Mouse (Mus musculus) urinary bladder, postnatal 0 days (tissue): Measurements from ENCODE around the gene Defb23. TPM values are rescaled to one million over a fixed set of nuclear protein-coding genes. Genes with fewer than 3 reads are reported as not detected.

Source experiments
- polyA plus RNA-seq: library from polyadenylated mRNA; unstranded; fragments of >200 nt; fragmentation: Nextera tagmentation; extraction: Ambion mirVana; gene quantifications from 2 replicates; pipeline ENCODE4 v1.2.1, GENCODE M21; 2015

Gene Defb23
- polyA plus RNA-seq = not detected in 2 replicates

GRCm38 (mm10) chr2:152464570-152465150 is at the start of gene Defb23:
Gene Defb23 (minus strand): TSS chr2:152464620.

GRCm38 (mm10) chr2:152511592-152511991 is 47.2 kb upstream of the Defb23 start, which contains the start of gene Defb26:
Gene Defb26 (minus strand): TSS chr2:152511692.

GRCm38 (mm10) chr2:152490038-152490437 is 25.6 kb upstream of the Defb23 start, which contains the start of gene Defb22:
Gene Defb22 (minus strand): TSS chr2:152490138.

GRCm38 (mm10) chr2:152476763-152477162 is 12.3 kb upstream of the Defb23 start, which contains the start of gene Defb20:
Gene Defb20 (plus strand): TSS chr2:152477063.

GRCm38 (mm10) chr2:152415287-152415686 is 49.1 kb downstream of the Defb23 start, which contains the start of gene 6820408C15Rik:
Gene 6820408C15Rik (plus strand): TSS chr2:152415587.

GRCm38 (mm10) chr2:152414591-152415165 is 49.7 kb downstream of the Defb23 start, which contains the start of gene Zcchc3:
Gene Zcchc3 (minus strand): TSS chr2:152415027.

Other genes starting within 250 kb of the Defb23 start
- gene Csnk2a1, start 237.8 kb downstream of the Defb23 start, polyA plus RNA-seq = 49.3 and 50.8 TPM in 2 replicates
- 27.5 and 29.0 TPM in 2 replicates for gene Tbc1d20, start 170.8 kb downstream of the Defb23 start, polyA plus RNA-seq
- 59.2 and 62.2 TPM in 2 replicates for gene Rbck1, start 132.0 kb downstream of the Defb23 start, polyA plus RNA-seq
- 2.9 and 3.7 TPM in 2 replicates for gene Trib3, start 120.6 kb downstream of the Defb23 start, polyA plus RNA-seq
- gene Nrsn2, start 88.0 kb downstream of the Defb23 start, polyA plus RNA-seq = not detected in 2 replicates
- 3.0 and 3.6 TPM in 2 replicates for gene Sox12, start 66.6 kb downstream of the Defb23 start, polyA plus RNA-seq
- 13.4 and 15.3 TPM in 2 replicates for gene Zcchc3, start 49.6 kb downstream of the Defb23 start, polyA plus RNA-seq
- gene 6820408C15Rik, start 49.0 kb downstream of the Defb23 start, polyA plus RNA-seq = 0.60 and 1.4 TPM in 2 replicates
- gene Defb20, start 12.4 kb upstream of the Defb23 start, polyA plus RNA-seq = not detected in 2 replicates
- gene Defb22, start 25.5 kb upstream of the Defb23 start, polyA plus RNA-seq = not detected in 2 replicates
- not detected in 2 replicates for gene Defb26, start 47.1 kb upstream of the Defb23 start, polyA plus RNA-seq
- not detected in 2 replicates for gene Defb28, start 53.6 kb upstream of the Defb23 start, polyA plus RNA-seq
- gene Defb29, start 75.5 kb upstream of the Defb23 start, polyA plus RNA-seq = not detected in 2 replicates
- gene Gm17416, start 104.7 kb upstream of the Defb23 start, polyA plus RNA-seq = not detected in 2 replicates
- not detected in 2 replicates for gene Defb21, start 108.1 kb upstream of the Defb23 start, polyA plus RNA-seq
- not detected in 2 replicates for gene Defb19, start 115.7 kb upstream of the Defb23 start, polyA plus RNA-seq
- not detected in 2 replicates for gene Defb45, start 134.8 kb upstream of the Defb23 start, polyA plus RNA-seq
- not detected in 2 replicates for gene Defb36, start 139.7 kb upstream of the Defb23 start, polyA plus RNA-seq
- gene Defb25, start 158.4 kb upstream of the Defb23 start, polyA plus RNA-seq = 0.74 and 1.2 TPM in 2 replicates
- 9.2 TPM in 2 replicates for gene Rem1, start 162.3 kb upstream of the Defb23 start, polyA plus RNA-seq
- 79.5 and 83.8 TPM in 2 replicates for gene H13, start 204.8 kb upstream of the Defb23 start, polyA plus RNA-seq
- 33.1 and 33.7 TPM in 2 replicates for gene Mcts2, start 222.4 kb upstream of the Defb23 start, polyA plus RNA-seq